Mouse (Mus musculus) midbrain, postnatal 0 days (tissue): ENCODE data around the gene Pik3ip1. TPM values are rescaled to one million over a fixed set of nuclear protein-coding genes. Genes with fewer than 3 reads are reported as not detected.

ENCODE experiments used
- ATAC-seq: fragments of 200-750 bp; cut with Nextera tagmentation; 2 replicates; pipeline ENCODE4 v1.8.0; 2017; ENCODE audit warnings: moderate number of reproducible peaks, mild to moderate bottlenecking, moderate TSS enrichment, moderate library complexity; ENCODE audit not compliant: low FRiP score
- DNase-seq: peaks from one replicate; pipeline ENCODE4 v3.0.0-alpha.2; 2015; ENCODE audit warnings: low spot score
- H3K27ac ChIP-seq: fragments of 300-500 bp; sonication (generic); 2 replicates; pipeline ENCODE4 v1.5.1; 2014; ENCODE audit warnings: low read depth, mild to moderate bottlenecking, low read length, mixed read lengths
- H3K27me3 ChIP-seq: fragments of 300-500 bp; sonication (generic); 2 replicates; pipeline ENCODE4 v1.6.1; 2014; ENCODE audit warnings: low read length, control low read depth, mixed read lengths; ENCODE audit not compliant: insufficient read depth
- H3K36me3 ChIP-seq: fragments of 300-500 bp; sonication (generic); 2 replicates; pipeline ENCODE4 v1.6.1; 2014; ENCODE audit warnings: low read length, control low read depth, mixed read lengths; ENCODE audit not compliant: insufficient read depth
- H3K4me1 ChIP-seq: fragments of 300-500 bp; sonication (generic); 2 replicates; pipeline ENCODE4 v1.6.1; 2014; ENCODE audit warnings: mild to moderate bottlenecking, control low read depth, antibody characterized with exemption, low read length, mixed read lengths; ENCODE audit not compliant: insufficient read depth
- H3K4me2 ChIP-seq: fragments of 300-500 bp; sonication (generic); 2 replicates; pipeline ENCODE4 v1.6.1; 2014; ENCODE audit warnings: low read depth, mild to moderate bottlenecking, low read length, mixed read lengths; ENCODE audit not compliant: poor library complexity, severe bottlenecking
- H3K4me3 ChIP-seq: fragments of 300-500 bp; sonication (generic); 2 replicates; pipeline ENCODE4 v1.5.1; 2014; ENCODE audit warnings: low read depth, mild to moderate bottlenecking, low read length, moderate library complexity
- H3K9ac ChIP-seq: fragments of 300-500 bp; sonication (generic); replicated peaks from 2 replicates; pipeline ENCODE4 v1.6.1; 2014; ENCODE audit warnings: mild to moderate bottlenecking, low read length, moderate library complexity, mixed read lengths; ENCODE audit not compliant: poor library complexity, severe bottlenecking
- H3K9me3 ChIP-seq: fragments of 300-500 bp; sonication (generic); 2 replicates; pipeline ENCODE4 v1.6.1; 2016; ENCODE audit warnings: low read length, control low read depth
- CTCF ChIP-seq: IDR thresholded peaks from 2 replicates; pipeline ENCODE4 v1.5.1; 2016; ENCODE audit warnings: antibody characterized with exemption, mild to moderate bottlenecking
- WGBS: fragments of 180-500 bp; shearing (Covaris S2); extraction: QIAGEN DNeasy Blood & Tissue Kit; methylation state at CpG from one replicate; pipeline ENCODE4 v1.1.7; 2014; 5-methylcytosine and 5-hydroxymethylcytosine counted together
- polyA plus RNA-seq: library from polyadenylated mRNA; unstranded; fragments of >200 nt; fragmentation: Nextera tagmentation; extraction: Ambion mirVana; gene quantifications from 2 replicates; pipeline ENCODE4 v1.2.1, GENCODE M21; 2015
- total RNA-seq: library from RNA; depleted of rRNA; stranded (reverse); fragments of >200 nt; gene quantifications from 2 replicates; pipeline ENCODE4 v1.2.3, GENCODE M21; 2014; rRNA removed

Pik3ip1 gene
- total RNA-seq (42.5 and 43.4 TPM in 2 replicates), polyA plus RNA-seq (34.7 and 37.5 TPM in 2 replicates)

GRCm38 (mm10) chr11:3329891-3330451 is at the start of gene Pik3ip1:
TSS of gene Pik3ip1 (plus strand) at chr11:3330401.
- H3K4me2 ChIP-seq = peak within 1 kb of the TSS; percentile 99
- peaks cover 12% of the 10 kb centered on the region for H3K36me3 ChIP-seq
- ATAC-seq (no peak), DNase-seq (no peak)
- no peaks in the 10 kb centered on the region for H3K27me3 ChIP-seq
- peak within 1 kb of the TSS; percentile 66 for H3K9ac ChIP-seq
- peak within 1 kb of the TSS; percentile 89 for H3K27ac ChIP-seq
- TF ChIP-seq CTCF = no peak
- H3K9me3 ChIP-seq = no peaks in the 10 kb centered on the region
- H3K4me3 ChIP-seq = peak within 1 kb of the TSS; percentile 66
- H3K4me1 ChIP-seq = no peaks in the 10 kb centered on the region

GRCm38 (mm10) chr11:3282887-3283286 is 47.3 kb upstream of the Pik3ip1 start:
- ATAC-seq = no peak
- Histone ChIP-seq H3K27ac (no peak overlapping the region), H3K36me3 (no peaks in the 10 kb centered on the region), H3K4me3 (no peak overlapping the region), H3K27me3 (no peaks in the 10 kb centered on the region), H3K4me1 (no peaks in the 10 kb centered on the region), H3K9me3 (no peaks in the 10 kb centered on the region), H3K9ac (no peak overlapping the region), H3K4me2 (no peak overlapping the region)
- DNase-seq = no peak
- no peak for TF ChIP-seq CTCF
- WGBS = 91% methylated on average over 6 of the region's 6 CpGs

GRCm38 (mm10) chr11:3283645-3284044 is 46.6 kb upstream of the Pik3ip1 start:
- Histone ChIP-seq H3K27me3 (no peaks in the 10 kb centered on the region), H3K9me3 (no peaks in the 10 kb centered on the region), H3K4me2 (no peak overlapping the region), H3K36me3 (no peaks in the 10 kb centered on the region), H3K9ac (no peak overlapping the region), H3K27ac (no peak overlapping the region), H3K4me1 (no peaks in the 10 kb centered on the region), H3K4me3 (no peak overlapping the region)
- WGBS = 90% methylated on average over 6 of the region's 6 CpGs
- ATAC-seq (no peak), DNase-seq (no peak)
- no peak for TF ChIP-seq CTCF

GRCm38 (mm10) chr11:3285940-3286339 is 44.3 kb upstream of the Pik3ip1 start:
- H3K27me3 ChIP-seq = no peaks in the 10 kb centered on the region
- H3K4me1 ChIP-seq = no peaks in the 10 kb centered on the region; the same call in 1 of the 2 replicates
- ATAC-seq = no peak
- TF ChIP-seq CTCF = no peak
- no peak for DNase-seq
- no peak overlapping the region for H3K27ac ChIP-seq
- no peaks in the 10 kb centered on the region for H3K36me3 ChIP-seq
- no peak overlapping the region for H3K4me3 ChIP-seq
- 84% methylated on average over 3 of the region's 3 CpGs for WGBS
- H3K9ac ChIP-seq = no peak overlapping the region
- no peak overlapping the region for H3K4me2 ChIP-seq
- no peaks in the 10 kb centered on the region for H3K9me3 ChIP-seq

GRCm38 (mm10) chr11:3287131-3287530 is 43.1 kb upstream of the Pik3ip1 start:
- H3K4me1 ChIP-seq = no peaks in the 10 kb centered on the region; the same call in 1 of the 2 replicates
- no peak for TF ChIP-seq CTCF
- H3K4me3 ChIP-seq = no peak overlapping the region
- DNase-seq = peak; percentile 80
- no peaks in the 10 kb centered on the region for H3K36me3 ChIP-seq
- ATAC-seq = no peak
- H3K27ac ChIP-seq = no peak overlapping the region
- no peaks in the 10 kb centered on the region for H3K9me3 ChIP-seq
- H3K9ac ChIP-seq = no peak overlapping the region
- no peaks in the 10 kb centered on the region for H3K27me3 ChIP-seq
- H3K4me2 ChIP-seq = no peak overlapping the region
- WGBS = 18% methylated on average over 6 of the region's 6 CpGs

GRCm38 (mm10) chr11:3287921-3288320 is 42.3 kb upstream of the Pik3ip1 start:
- Histone ChIP-seq H3K9ac (0 out of 2 replicates have a peak overlapping the region, but pooled peaks have one; percentile 84), H3K4me2 (peak overlapping the region; percentile 100; the same call in 1 of the 2 replicates), H3K4me3 (peak overlapping the region; percentile 79)

More at GRCm38 (mm10) chr11:3287921-3288320, 42.3 kb upstream of the Pik3ip1 start:
- no peaks in the 10 kb centered on the region for H3K36me3 ChIP-seq
- H3K9me3 ChIP-seq = no peaks in the 10 kb centered on the region
- WGBS = 68% methylated on average over 5 of the region's 5 CpGs
- peaks cover 3% of the 10 kb centered on the region; the same call in 1 of the 2 replicates for H3K4me1 ChIP-seq
- no peaks in the 10 kb centered on the region for H3K27me3 ChIP-seq
- TF ChIP-seq CTCF = no peak
- ATAC-seq (no peak), DNase-seq (no peak)
- H3K27ac ChIP-seq = no peak overlapping the region; the same call in 1 of the 2 replicates
